Mouse (Mus musculus) kidney, postnatal 0 days (tissue): ENCODE measurements around the gene Pbrm1. TPM values are rescaled to one million over a fixed set of nuclear protein-coding genes. Genes with fewer than 3 reads are reported as not detected.

Experiments
- ATAC-seq: fragments of 200-750 bp; cut with Nextera tagmentation; replicated peaks from 2 replicates; pipeline ENCODE4 v1.8.0; 2017; ENCODE audit warnings: low read depth, moderate number of reproducible peaks, moderate TSS enrichment, moderate library complexity; ENCODE audit not compliant: low FRiP score
- DNase-seq: peaks from one replicate; pipeline ENCODE4 v3.0.0-alpha.2; 2016; ENCODE audit warnings: low spot score
- H3K27ac ChIP-seq: fragments of 300-500 bp; sonication (generic); 2 replicates; pipeline ENCODE4 v1.5.1; 2014; ENCODE audit warnings: mild to moderate bottlenecking
- H3K27me3 ChIP-seq: fragments of 300-500 bp; sonication (generic); 2 replicates; pipeline ENCODE4 v1.6.1; 2014; ENCODE audit warnings: low read length, mixed read lengths; ENCODE audit not compliant: insufficient read depth
- H3K36me3 ChIP-seq: fragments of 300-500 bp; sonication (generic); 2 replicates; pipeline ENCODE4 v1.6.1; 2014; ENCODE audit warnings: low read length, mixed read lengths; ENCODE audit not compliant: insufficient read depth
- H3K4me1 ChIP-seq: fragments of 300-500 bp; sonication (generic); replicated peaks from 2 replicates; pipeline ENCODE4 v1.6.1; 2014; ENCODE audit warnings: antibody characterized with exemption, low read length, mixed read lengths; ENCODE audit not compliant: insufficient read depth
- H3K4me2 ChIP-seq: fragments of 300-500 bp; sonication (generic); 2 replicates; pipeline ENCODE4 v1.6.1; 2014; ENCODE audit warnings: mild to moderate bottlenecking, low read length, moderate library complexity, mixed read lengths
- H3K4me3 ChIP-seq: fragments of 300-500 bp; sonication (generic); replicated peaks from 2 replicates; pipeline ENCODE4 v1.5.1; 2014; ENCODE audit warnings: low read depth, low read length
- H3K9ac ChIP-seq: fragments of 300-500 bp; sonication (generic); 2 replicates; pipeline ENCODE4 v1.6.1; 2014; ENCODE audit warnings: low read depth, low read length
- H3K9me3 ChIP-seq: fragments of 300-500 bp; sonication (generic); replicated peaks from 2 replicates; pipeline ENCODE4 v1.6.1; 2016; ENCODE audit warnings: low read length, inconsistent platforms, mixed read lengths
- CTCF ChIP-seq: IDR thresholded peaks from 2 replicates; pipeline ENCODE4 v1.5.1; 2016; ENCODE audit warnings: antibody characterized with exemption, low read depth, mild to moderate bottlenecking, moderate library complexity
- WGBS: fragments of 180-500 bp; shearing (Covaris S2); extraction: QIAGEN DNeasy Blood & Tissue Kit; methylation state at CpG from one replicate; pipeline ENCODE4 v1.1.7; 2014; 5-methylcytosine and 5-hydroxymethylcytosine counted together
- polyA plus RNA-seq: library from polyadenylated mRNA; unstranded; fragments of >200 nt; fragmentation: Nextera tagmentation; extraction: Ambion mirVana; gene quantifications from 2 replicates; pipeline ENCODE4 v1.2.1, GENCODE M21; 2015

The Pbrm1 gene
- 67.3 and 75.8 TPM in 2 replicates for polyA plus RNA-seq

GRCm38 (mm10) chr14:31018860-31019291, at the start of gene Pbrm1, which contains the start of gene Gnl3:
Gene Pbrm1 (plus strand): TSS chr14:31019138.
Gene Gnl3 (minus strand): TSS chr14:31019152.
- peaks cover 27% of the 10 kb centered on the region for H3K36me3 ChIP-seq

DNA sequence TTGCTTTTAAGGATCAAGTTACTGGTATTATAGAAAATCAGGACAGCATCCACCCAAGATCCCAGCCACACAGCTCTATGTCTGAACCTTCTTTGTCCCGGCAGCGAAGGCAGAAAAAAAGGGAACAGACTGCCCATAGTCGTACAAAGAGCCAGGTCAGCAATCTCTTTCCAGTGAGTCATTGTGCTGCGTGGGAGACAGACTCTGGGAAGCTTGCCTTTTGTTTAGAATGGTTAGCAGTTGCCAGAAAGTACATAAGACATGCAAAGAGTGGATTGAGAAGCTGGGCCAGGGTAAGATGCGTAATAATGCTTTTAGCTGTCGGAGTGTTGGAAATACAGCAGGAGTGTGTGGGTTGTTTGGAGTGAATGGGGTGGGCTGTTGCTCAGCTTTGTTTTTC, 44.7 kb upstream of the Pbrm1 start:
- Histone ChIP-seq H3K4me2 (no peak overlapping the region), H3K4me3 (no peak overlapping the region), H3K9ac (no peak overlapping the region), H3K27me3 (no peaks in the 10 kb centered on the region), H3K9me3 (no peaks in the 10 kb centered on the region), H3K27ac (peak overlapping the region; percentile 3; the same call in 1 of the 2 replicates), H3K36me3 (peaks cover 12% of the 10 kb centered on the region), H3K4me1 (no peaks in the 10 kb centered on the region)
- DNase-seq (peak; percentile 42), ATAC-seq (no peak)
- no peak for TF ChIP-seq CTCF
- 56% methylated on average over 6 of the region's 6 CpGs for WGBS

More at GRCm38 (mm10) chr14:31018860-31019291, at the start of gene Pbrm1, which contains the start of gene Gnl3:
- DNase-seq (peak; percentile 98), ATAC-seq (peak; percentile 96)
- no peaks in the 10 kb centered on the region for H3K27me3 ChIP-seq
- H3K27ac ChIP-seq, result peak within 1 kb of the TSS; percentile 99
- peak; percentile 49; the same call in 1 of the 2 replicates for TF ChIP-seq CTCF
- no peaks in the 10 kb centered on the region for H3K9me3 ChIP-seq
- peak within 1 kb of the TSS; percentile 64 for H3K4me3 ChIP-seq
- H3K4me1 ChIP-seq, result 0 out of 2 replicates have a peak, but pooled peaks cover 7% of the 10 kb centered on the region
- peak within 1 kb of the TSS; percentile 64 for H3K4me2 ChIP-seq
- under 1% methylated on average over 50 of the region's 53 CpGs for WGBS
- peak within 1 kb of the TSS; percentile 89 for H3K9ac ChIP-seq

- Histone ChIP-seq H3K4me1 (no peaks in the 10 kb centered on the region), H3K9me3 (no peaks in the 10 kb centered on the region), H3K4me3 (no peak overlapping the region), H3K4me2 (no peak overlapping the region), H3K27ac (no peak overlapping the region), H3K9ac (no peak overlapping the region), H3K27me3 (no peaks in the 10 kb centered on the region), H3K36me3 (peaks cover 6% of the 10 kb centered on the region; the same call in 1 of the 2 replicates)
- ATAC-seq (no peak), DNase-seq (peak; percentile 2)
- WGBS, result 82% methylated on average over 3 of the region's 3 CpGs
- no peak for TF ChIP-seq CTCF
Measured at GRCm38 (mm10) chr14:30976222-30976621, 42.7 kb upstream of the Pbrm1 start.

DNA sequence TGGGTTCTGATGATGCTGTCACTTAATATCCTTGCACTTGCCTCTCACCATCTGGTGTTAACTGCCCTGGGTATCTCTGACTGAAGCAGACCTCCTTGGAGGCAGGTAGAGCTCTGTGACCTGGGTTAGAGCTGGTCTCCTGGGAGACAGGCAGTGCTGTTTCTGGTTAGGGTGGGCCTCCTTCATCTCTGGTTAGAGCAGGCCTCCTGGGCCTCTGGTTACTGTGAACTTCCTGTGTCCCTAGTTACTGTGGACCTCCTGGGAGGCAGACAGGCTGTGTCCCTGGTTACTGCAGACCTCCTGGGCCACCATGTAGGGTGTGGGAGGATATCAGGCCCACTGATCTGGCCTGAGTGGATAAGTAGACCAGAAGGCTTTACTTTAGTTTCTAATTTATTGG, 22.5 kb upstream of the Pbrm1 start:
- H3K4me1 ChIP-seq, result no peaks in the 10 kb centered on the region
- no peaks in the 10 kb centered on the region for H3K27me3 ChIP-seq
- H3K27ac ChIP-seq, result no peak overlapping the region
- H3K4me3 ChIP-seq, result no peak overlapping the region
- H3K36me3 ChIP-seq, result peaks cover 5% of the 10 kb centered on the region; the same call in 1 of the 2 replicates
- ATAC-seq (no peak), DNase-seq (no peak)
- H3K9ac ChIP-seq, result no peak overlapping the region
- H3K4me2 ChIP-seq, result no peak overlapping the region
- no peak for TF ChIP-seq CTCF
- no peaks in the 10 kb centered on the region for H3K9me3 ChIP-seq

DNA sequence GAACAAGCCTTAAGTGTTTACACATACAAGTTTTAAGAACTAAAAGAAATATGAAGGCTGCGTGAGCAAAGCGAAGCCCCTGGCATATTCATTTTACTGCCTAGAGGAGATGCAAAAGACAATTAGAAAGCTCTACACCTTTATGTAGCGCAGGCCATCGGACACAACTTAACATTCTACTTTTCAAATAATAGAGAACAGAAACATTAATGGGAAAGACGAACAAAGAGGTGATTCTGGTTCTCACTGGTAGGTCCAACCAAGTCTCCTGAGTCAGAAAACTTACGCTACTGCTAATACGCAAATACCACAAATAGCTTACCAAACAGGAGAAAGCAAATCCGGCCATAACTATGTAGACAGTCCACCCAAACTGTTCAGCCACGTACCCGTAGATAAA, 18.6 kb upstream of the Pbrm1 start:
- H3K9me3 ChIP-seq, result no peaks in the 10 kb centered on the region
- H3K4me1 ChIP-seq, result 0 out of 2 replicates have a peak, but pooled peaks cover 6% of the 10 kb centered on the region
- peaks cover 5% of the 10 kb centered on the region; the same call in 1 of the 2 replicates for H3K36me3 ChIP-seq
- H3K4me2 ChIP-seq, result peak overlapping the region; percentile 78
- no peak for TF ChIP-seq CTCF
- no peak for ATAC-seq
- H3K27ac ChIP-seq, result no peak overlapping the region
- peak overlapping the region; percentile 86 for H3K9ac ChIP-seq
- 52% methylated on average over 10 of the region's 10 CpGs for WGBS
- H3K27me3 ChIP-seq, result no peaks in the 10 kb centered on the region
- peak overlapping the region; percentile 93 for H3K4me3 ChIP-seq
- no peak for DNase-seq

DNA sequence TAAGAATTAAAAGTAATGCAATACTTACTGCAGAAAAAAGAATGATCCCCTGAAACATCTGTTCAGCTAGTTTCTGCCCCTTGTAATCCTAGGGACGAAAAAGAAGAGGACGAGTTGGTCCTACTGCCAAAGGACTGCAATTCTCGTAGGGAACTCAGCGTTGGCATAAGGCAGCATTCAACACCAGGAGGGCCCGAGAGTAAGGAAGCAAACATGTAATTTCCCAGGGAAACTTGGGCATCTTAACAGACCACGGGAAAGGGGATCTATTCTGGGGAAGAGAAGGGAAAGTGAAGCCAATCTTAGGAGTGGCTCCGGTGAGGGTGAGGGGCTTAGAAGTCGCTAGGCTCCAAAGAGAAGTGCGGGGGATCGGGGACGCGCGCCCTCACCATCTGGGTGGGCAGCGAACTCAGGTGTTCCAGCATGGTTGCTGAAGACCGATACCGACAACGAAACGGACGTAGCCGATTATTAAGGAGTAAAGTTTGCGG, 18.1 kb upstream of the Pbrm1 start:
- H3K4me1 ChIP-seq, result 0 out of 2 replicates have a peak, but pooled peaks cover 6% of the 10 kb centered on the region
- H3K27ac ChIP-seq, result peak overlapping the region; percentile 96
- no peaks in the 10 kb centered on the region for H3K27me3 ChIP-seq
- peak overlapping the region; percentile 93 for H3K4me3 ChIP-seq
- H3K36me3 ChIP-seq, result peaks cover 5% of the 10 kb centered on the region; the same call in 1 of the 2 replicates
- peak overlapping the region; percentile 86 for H3K9ac ChIP-seq
- no peaks in the 10 kb centered on the region for H3K9me3 ChIP-seq
- peak; percentile 53 for DNase-seq
- peak overlapping the region; percentile 78 for H3K4me2 ChIP-seq
- peak; percentile 15; the same call in 1 of the 2 replicates for ATAC-seq
- WGBS, result 0% methylated on average over 21 of the region's 21 CpGs
- TF ChIP-seq CTCF, result no peak
